Mouse (Mus musculus) CH12.LX (cell line): ENCODE results near the gene Rps11.

Experiments
- E2F4 ChIP-seq: IDR thresholded peaks from 2 replicates; pipeline ENCODE4 v1.6.1; 2011; ENCODE audit warnings: low read depth, low read length, improper control_type of control experiment; ENCODE audit not compliant: insufficient replicate concordance
- ELF1 ChIP-seq: IDR thresholded peaks from 2 replicates; pipeline ENCODE4 v1.6.1; 2014; ENCODE audit warnings: low read depth, mild to moderate bottlenecking, inconsistent platforms, low read length, improper control_type of control experiment
- EP300 ChIP-seq: IDR thresholded peaks from 2 replicates; pipeline ENCODE4 v1.6.1; 2011; ENCODE audit warnings: low read length, improper control_type of control experiment
- POLR2A ChIP-seq: IDR thresholded peaks from 2 replicates; pipeline ENCODE4 v1.6.1; 2011; ENCODE audit warnings: low read depth, mild to moderate bottlenecking, improper control_type of control experiment, low read length
- SIN3A ChIP-seq: IDR thresholded peaks from 2 replicates; pipeline ENCODE4 v1.6.1; 2012; ENCODE audit warnings: low read length, improper control_type of control experiment, inconsistent platforms

GRCm38 (mm10) chr7:45106441-45106840, 17.8 kb downstream of the Rps11 start:
- no peak for TF ChIP-seq POLR2A
- no peak for TF ChIP-seq EP300
- no peak for TF ChIP-seq E2F4
- no peak for TF ChIP-seq SIN3A
- no peak for TF ChIP-seq ELF1
